Mouse (Mus musculus) neutrophil, adult 59 days (primary cell): ENCODE results near the gene Ap1s2. TPM values are rescaled to one million over a fixed set of nuclear protein-coding genes. Genes with fewer than 3 reads are reported as not detected.

Experiments
- total RNA-seq, 2 experiments: library from RNA; stranded (reverse); gene quantifications; 1 replicate in 1 of 2; 2 replicates in 1 of 2; pipeline ENCODE4 v1.2.4; 2023

The Ap1s2 gene
- total RNA-seq = 100 to 1,000 TPM; 148 to 174 TPM

DNA sequence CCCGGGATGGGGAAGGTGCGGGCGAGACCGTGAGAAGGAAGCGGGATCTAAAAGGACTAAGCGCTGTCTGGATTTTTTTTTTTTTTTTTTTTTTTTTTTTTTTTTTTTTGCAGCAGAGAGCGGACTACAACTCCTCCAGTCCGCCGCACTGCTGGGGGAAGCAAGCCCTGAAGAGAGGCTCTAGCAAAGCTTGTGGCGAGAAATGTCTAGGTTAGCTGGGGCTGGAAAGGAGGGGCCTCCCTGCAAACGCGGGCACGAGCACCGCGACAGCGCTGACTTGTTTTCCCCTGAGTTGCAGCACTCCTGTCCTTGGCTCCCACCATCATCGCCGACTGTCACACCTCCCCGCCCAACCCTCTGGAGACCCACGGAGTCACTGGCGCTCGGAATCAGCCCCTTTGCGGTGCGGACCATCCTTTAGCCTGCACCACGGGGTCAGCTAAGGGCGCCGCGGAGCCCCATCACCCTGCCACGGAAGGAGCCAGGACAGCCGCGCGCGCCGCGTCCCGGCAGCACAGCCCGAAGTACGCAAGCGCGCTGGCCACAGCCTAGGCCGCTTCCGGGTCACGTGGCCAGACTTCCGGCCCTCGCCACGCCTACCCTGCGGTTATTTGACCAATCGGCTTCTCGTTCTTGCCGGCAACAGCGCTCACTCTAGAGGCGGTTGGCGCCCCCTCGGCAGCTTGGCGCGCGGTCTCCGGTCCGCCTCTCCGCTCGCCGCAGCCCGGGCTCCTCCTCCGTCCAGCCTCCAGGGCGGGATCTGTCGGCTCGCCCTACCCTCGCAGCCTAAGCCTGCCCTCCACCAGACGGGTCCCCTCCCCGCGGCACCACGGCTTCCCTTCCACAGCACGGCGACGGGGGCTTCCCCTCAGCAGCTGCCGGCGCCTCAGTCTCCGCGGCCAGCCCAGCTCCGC lies at the start of gene Ap1s2:
Ap1s2 (plus strand) TSS at position 681 of the 914 bp plus-strand sequence.

DNA sequence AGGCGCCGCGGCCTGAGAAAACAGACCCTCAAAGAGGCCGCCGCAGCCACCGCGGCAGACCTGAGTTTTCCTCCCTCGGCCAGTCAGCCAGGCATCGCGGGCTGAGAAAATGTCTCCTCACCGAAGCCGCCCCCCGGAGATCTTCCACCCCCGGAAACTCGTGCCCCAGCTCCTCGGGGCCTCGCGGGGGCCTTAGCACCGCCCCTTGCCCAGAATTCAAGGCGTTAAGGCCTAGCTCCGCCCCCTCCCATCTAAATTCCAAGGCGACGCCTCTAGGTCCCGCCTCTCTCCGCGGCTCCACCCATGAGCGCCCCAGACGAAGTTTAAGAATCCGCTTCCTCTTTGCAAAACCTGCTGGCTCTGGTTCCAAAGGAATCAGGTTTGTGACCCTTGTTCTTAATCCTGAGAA lies 49.7 kb downstream of the Ap1s2 start, which contains the start of gene Zrsr2:
Zrsr2 (minus strand) TSS at position 195 of the 409 bp plus-strand sequence.

Other genes starting within 250 kb of the Ap1s2 start
- gene Rnf138rt1, start 147.7 kb upstream of the Ap1s2 start, total RNA-seq = 1 to 10 TPM in 1 of 2 experiments, under 1 TPM in 1; 0.86 to 1.8 TPM
- 10 to 100 TPM; 27.2 to 33.8 TPM for gene Zrsr2, start 49.6 kb downstream of the Ap1s2 start, total RNA-seq
- gene Car5b, start 119.0 kb downstream of the Ap1s2 start, total RNA-seq = under 1 TPM; 0.40 to 0.42 TPM
- 1 to 10 TPM; 6.8 to 9.1 TPM for gene Siah1b, start 167.5 kb downstream of the Ap1s2 start, total RNA-seq
- not detected for gene Cltrn, start 179.8 kb downstream of the Ap1s2 start, total RNA-seq
- gene Ace2, start 230.3 kb downstream of the Ap1s2 start, total RNA-seq = not detected